Comparison of ENCODE assay signal across 24 mouse cellular contexts in genomic region chr9:75308621-75309020, GRCm38 (mm10). TPM values are rescaled to one million over a fixed set of nuclear protein-coding genes. Genes with fewer than 3 reads are reported as not detected.
"Had no signal": no experiment of that assay in that cellular context is flagged by ENCODE, and none has a peak within 500 bp of the region (broad histone marks: within the 10 kb centered on the region; RNA-seq: fewer than 3 reads in every experiment).

No protein-coding gene starts in this region.

- DNase-seq: right cerebral cortex, adult 18-20 months; right cerebral cortex, postnatal 14 days; right cerebral cortex, postnatal 25 days; right cerebral cortex, postnatal 4 days; spleen, adult 18-20 months; thymus, adult 18-20 months; thymus, adult 2 months; thymus, postnatal 14 days; thymus, postnatal 25 days; thymus, postnatal 36 days; thymus, postnatal 4 days had no signal

- H3K27me3 ChIP-seq: neural tube, embryonic 12.5 days; neural tube, embryonic 13.5 days; neural tube, embryonic 15.5 days; stomach, embryonic 15.5 days had no signal

- H3K27ac ChIP-seq: neural tube, embryonic 12.5 days; neural tube, embryonic 13.5 days; neural tube, embryonic 15.5 days; stomach, embryonic 15.5 days; stomach, postnatal 0 days had no signal

- H3K4me3 ChIP-seq: neural tube, embryonic 12.5 days; neural tube, embryonic 13.5 days; neural tube, embryonic 15.5 days; stomach, embryonic 15.5 days had no signal

RNA-seq across cellular contexts. Expression of gene Bcl2l10, which starts 38.9 kb away (rescaled TPM):
- polyA plus RNA-seq: neural tube, embryonic 11.5 days; neural tube, embryonic 12.5 days; neural tube, embryonic 13.5 days; neural tube, embryonic 14.5 days; neural tube, embryonic 15.5 days; small intestine, adult 2 months; spleen, adult 2 months; stomach, embryonic 14.5 days; stomach, embryonic 15.5 days; stomach, embryonic 16.5 days; stomach, postnatal 0 days; testis, adult 2 months; thymus, adult 2 months; thymus, postnatal 0 days had no signal
